Mouse (Mus musculus) MEL (cell line): ENCODE measurements at regions not wholly inside any gene's neighbourhood (a gene's known extent, or its start where the extent isn't known, plus 50 kb on each side); places are given as distances from the start of the nearest gene placed in this dataset.

Source experiments
- DNase-seq: peaks from one replicate; pipeline ENCODE4 v3.0.0; 2011; ENCODE audit warnings: low read depth, low spot score
- H3K27ac ChIP-seq: 2 replicates; pipeline ENCODE4 v1.5.1; 2012; ENCODE audit warnings: low read depth, mild to moderate bottlenecking, control low read depth, low read length, moderate library complexity; ENCODE audit not compliant: control insufficient read depth
- H3K27me3 ChIP-seq, 2 experiments: fragments of 150-350 bp in 1 of 2; sonication (generic) in 1 of 2; 2 replicates each; pipeline ENCODE4 v1.6.1; 2012; ENCODE audit warnings: low read length in 2 of 2, mild to moderate bottlenecking in 2 of 2, improper control_type of control experiment in 1 of 2, moderate library complexity in 1 of 2; ENCODE audit not compliant: insufficient read depth in 2 of 2, control insufficient read depth in 1 of 2
- H3K36me3 ChIP-seq, 2 experiments: 2 replicates each; pipeline ENCODE4 v1.6.1; 2012 to 2014; ENCODE audit warnings: low read length in 2 of 2, improper control_type of control experiment in 1 of 2, inconsistent platforms in 1 of 2, mild to moderate bottlenecking in 1 of 2; ENCODE audit not compliant: insufficient read depth in 2 of 2, control insufficient read depth in 1 of 2
- H3K4me1 ChIP-seq, 2 experiments: fragments of 150-350 bp in 1 of 2; sonication (generic) in 1 of 2; 2 replicates each; pipeline ENCODE4 v1.6.1; 2012; ENCODE audit warnings: low read length in 2 of 2, improper control_type of control experiment in 1 of 2, mild to moderate bottlenecking in 1 of 2; ENCODE audit not compliant: insufficient read depth in 2 of 2, control insufficient read depth in 1 of 2
- H3K4me3 ChIP-seq, 2 experiments: fragments of 150-350 bp in 1 of 2; sonication (generic) in 1 of 2; 2 replicates each; pipeline ENCODE4 v1.5.1; 2012; ENCODE audit warnings: low read depth in 2 of 2, low read length in 2 of 2, mild to moderate bottlenecking in 2 of 2, moderate library complexity in 2 of 2, control low read depth in 1 of 2, improper control_type of control experiment in 1 of 2; ENCODE audit not compliant: control insufficient read depth in 1 of 2, insufficient read depth in 1 of 2
- H3K79me2 ChIP-seq: 2 replicates; pipeline ENCODE4 v1.6.1; 2012; ENCODE audit warnings: mild to moderate bottlenecking, low read length, moderate library complexity; ENCODE audit not compliant: control insufficient read depth, poor library complexity, insufficient read depth
- H3K9ac ChIP-seq: 2 replicates; pipeline ENCODE4 v1.6.1; 2012; ENCODE audit warnings: low read depth, mild to moderate bottlenecking, control low read depth, low read length, moderate library complexity; ENCODE audit not compliant: control insufficient read depth, poor library complexity, severe bottlenecking
- H3K9me3 ChIP-seq: fragments of 150-350 bp; sonication (generic); replicated peaks from 2 replicates; pipeline ENCODE4 v1.6.1; 2012; ENCODE audit warnings: mild to moderate bottlenecking, low read length, improper control_type of control experiment, moderate library complexity; ENCODE audit not compliant: insufficient read depth
- BHLHE40 ChIP-seq: IDR thresholded peaks from 2 replicates; pipeline ENCODE4 v1.6.1; 2012; ENCODE audit warnings: low read depth, mild to moderate bottlenecking, inconsistent platforms, low read length, improper control_type of control experiment, borderline replicate concordance
- CTCF ChIP-seq, 3 experiments: IDR thresholded peaks in 2 of 3; conservative IDR thresholded peaks in 1 of 3; 2 replicates each; pipeline ENCODE4 v1.5.1; 2011 to 2012; ENCODE audit warnings: low read length in 3 of 3, low read depth in 2 of 3, mild to moderate bottlenecking in 2 of 3, improper control_type of control experiment in 1 of 3, inconsistent platforms in 1 of 3, mixed read lengths in 1 of 3, moderate library complexity in 1 of 3; ENCODE audit not compliant: control insufficient read depth in 1 of 3, insufficient read depth in 1 of 3, poor library complexity in 1 of 3, severe bottlenecking in 1 of 3
- E2F4 ChIP-seq: IDR thresholded peaks from 2 replicates; pipeline ENCODE4 v1.6.1; 2011; ENCODE audit warnings: low read depth, low read length, improper control_type of control experiment, borderline replicate concordance
- ELF1 ChIP-seq: IDR thresholded peaks from 2 replicates; pipeline ENCODE4 v1.6.1; 2014; ENCODE audit warnings: low read depth, mild to moderate bottlenecking, inconsistent platforms, low read length, improper control_type of control experiment, moderate library complexity
- EP300 ChIP-seq, 2 experiments: IDR thresholded peaks; 2 replicates each; pipeline ENCODE4 v1.6.1; 2011; ENCODE audit warnings: improper control_type of control experiment in 2 of 2, low read length in 2 of 2, low read depth in 1 of 2, mild to moderate bottlenecking in 1 of 2
- GABPA ChIP-seq: IDR thresholded peaks from 2 replicates; pipeline ENCODE4 v1.6.1; 2012; ENCODE audit warnings: low read depth, mild to moderate bottlenecking, inconsistent platforms, low read length, improper control_type of control experiment, moderate library complexity
- GATA1 ChIP-seq: IDR thresholded peaks from 2 replicates; pipeline ENCODE4 v1.6.1; 2011; ENCODE audit warnings: low read depth, low read length, improper control_type of control experiment
- HCFC1 ChIP-seq: IDR thresholded peaks from 2 replicates; pipeline ENCODE4 v1.6.1; 2012; ENCODE audit warnings: low read depth, mild to moderate bottlenecking, inconsistent platforms, low read length, improper control_type of control experiment, moderate library complexity
- JUND ChIP-seq: IDR thresholded peaks from 2 replicates; pipeline ENCODE4 v1.6.1; 2011; ENCODE audit warnings: low read depth, mild to moderate bottlenecking, improper control_type of control experiment, low read length
- KAT2A ChIP-seq: conservative IDR thresholded peaks from 2 replicates; pipeline ENCODE4 v1.6.1; 2012; ENCODE audit warnings: low read depth, low read length, improper control_type of control experiment, inconsistent platforms
- MEF2A ChIP-seq: IDR thresholded peaks from 2 replicates; pipeline ENCODE4 v1.6.1; 2014; ENCODE audit warnings: low read depth, mild to moderate bottlenecking, inconsistent platforms, low read length, improper control_type of control experiment; ENCODE audit not compliant: poor library complexity, insufficient replicate concordance, severe bottlenecking; ENCODE audit errors: extremely low read depth
- MXI1 ChIP-seq: IDR thresholded peaks from 2 replicates; pipeline ENCODE4 v1.6.1; 2011; ENCODE audit warnings: mild to moderate bottlenecking, low read depth, low read length, improper control_type of control experiment
- MYC ChIP-seq: IDR thresholded peaks from 2 replicates; pipeline ENCODE4 v1.6.1; 2011; ENCODE audit warnings: low read depth, mild to moderate bottlenecking, low read length, improper control_type of control experiment, moderate library complexity
- NRF1 ChIP-seq: IDR thresholded peaks from 2 replicates; pipeline ENCODE4 v1.6.1; 2014; ENCODE audit warnings: low read depth, mild to moderate bottlenecking, inconsistent platforms, low read length, improper control_type of control experiment, moderate library complexity; ENCODE audit not compliant: poor library complexity, insufficient read depth, severe bottlenecking
- POLR2A ChIP-seq, 2 experiments: IDR thresholded peaks; 2 replicates each; pipeline ENCODE4 v1.6.1; 2011 to 2012; ENCODE audit warnings: low read length in 2 of 2, mild to moderate bottlenecking in 2 of 2, control low read depth in 1 of 2, improper control_type of control experiment in 1 of 2, low read depth in 1 of 2, moderate library complexity in 1 of 2; ENCODE audit not compliant: control insufficient read depth in 1 of 2, insufficient read depth in 1 of 2, poor library complexity in 1 of 2
- TAL1 ChIP-seq: IDR thresholded peaks from 2 replicates; pipeline ENCODE4 v1.6.1; 2012; ENCODE audit warnings: mild to moderate bottlenecking, inconsistent platforms, low read length, moderate library complexity, mixed read lengths
- TCF12 ChIP-seq: IDR thresholded peaks from 2 replicates; pipeline ENCODE4 v1.6.1; 2014; ENCODE audit warnings: low read depth, mild to moderate bottlenecking, inconsistent platforms, low read length, improper control_type of control experiment, moderate library complexity
- USF1 ChIP-seq: IDR thresholded peaks from 2 replicates; pipeline ENCODE4 v1.6.1; 2014; ENCODE audit warnings: low read depth, mild to moderate bottlenecking, inconsistent platforms, low read length, improper control_type of control experiment, moderate library complexity
- USF2 ChIP-seq, 2 experiments: IDR thresholded peaks; 2 replicates each; pipeline ENCODE4 v1.6.1; 2011 to 2012; ENCODE audit warnings: improper control_type of control experiment in 2 of 2, low read length in 2 of 2, borderline replicate concordance in 1 of 2, inconsistent platforms in 1 of 2, low read depth in 1 of 2, mild to moderate bottlenecking in 1 of 2; ENCODE audit not compliant: insufficient read depth in 1 of 2
- ZC3H11A ChIP-seq: IDR thresholded peaks from 2 replicates; pipeline ENCODE4 v1.6.1; 2012; ENCODE audit warnings: low read depth, mild to moderate bottlenecking, inconsistent platforms, low read length, improper control_type of control experiment
- ZKSCAN1 ChIP-seq: IDR thresholded peaks from 2 replicates; pipeline ENCODE4 v1.6.1; 2012; ENCODE audit warnings: low read depth, mild to moderate bottlenecking, inconsistent platforms, low read length, improper control_type of control experiment, moderate library complexity

- Histone ChIP-seq H3K9ac (no peak overlapping the region), H3K4me3 (no peak overlapping the region), H3K9me3 (no peaks in the 10 kb centered on the region), H3K79me2 (no peaks in the 10 kb centered on the region), H3K4me1 (no peaks in the 10 kb centered on the region), H3K27ac (no peak overlapping the region), H3K27me3 (no peaks in the 10 kb centered on the region; a peak in 1 of 4 replicates), H3K36me3 (no peaks in the 10 kb centered on the region)
- no peak for DNase-seq
- TF ChIP-seq MYC (no peak), ZKSCAN1 (no peak)
Observed at GRCm38 (mm10) chr6:143536525-143537293, 369.7 kb downstream of the Etnk1 start.

GRCm38 (mm10) chr6:143547406-143547903 lies 380.4 kb downstream of the Etnk1 start:
- no peak for DNase-seq
- H3K27me3 ChIP-seq = no peaks in the 10 kb centered on the region
- H3K79me2 ChIP-seq = no peaks in the 10 kb centered on the region
- H3K36me3 ChIP-seq = no peaks in the 10 kb centered on the region
- H3K9me3 ChIP-seq = no peaks in the 10 kb centered on the region
- no peak for TF ChIP-seq ZC3H11A
- no peak for TF ChIP-seq MYC
- no peak for TF ChIP-seq GABPA
- TF ChIP-seq TAL1 = no peak
- no peak for TF ChIP-seq USF1
- no peak for TF ChIP-seq GATA1
- TF ChIP-seq ELF1 = no peak
- TF ChIP-seq MXI1 = no peak
- TF ChIP-seq EP300 (IDR thresholded peaks at IDR 0.05; ENCODE audit: low read depth in 1 of 2, low read length in 2 of 2) = no peak
- no peak for TF ChIP-seq JUND
- TF ChIP-seq MEF2A = no peak
- no peak for TF ChIP-seq HCFC1
- TF ChIP-seq BHLHE40 = no peak
- TF ChIP-seq NRF1 = no peak
- no peak for TF ChIP-seq POLR2A (IDR thresholded peaks at IDR 0.05; ENCODE audit: control insufficient read depth in 1 of 2, insufficient read depth in 1 of 2, low read depth in 1 of 2, low read length in 2 of 2, poor library complexity in 1 of 2)
- TF ChIP-seq USF2 (IDR thresholded peaks at IDR 0.05; ENCODE audit: borderline replicate concordance in 1 of 2, insufficient read depth in 1 of 2, low read depth in 1 of 2, low read length in 2 of 2) = no peak
- TF ChIP-seq CTCF (IDR thresholded peaks at IDR 0.05 in 2 of 3, conservative IDR thresholded peaks at IDR 0.05 in 1 of 3; ENCODE audit: control insufficient read depth in 1 of 3, insufficient read depth in 1 of 3, low read depth in 2 of 3, low read length in 3 of 3, poor library complexity in 1 of 3, severe bottlenecking in 1 of 3) = no peak
- TF ChIP-seq KAT2A = no peak
- no peak for TF ChIP-seq TCF12
- TF ChIP-seq E2F4 = no peak
- H3K27ac ChIP-seq = no peak overlapping the region
- H3K4me1 ChIP-seq = no peaks in the 10 kb centered on the region
- no peak overlapping the region for H3K9ac ChIP-seq
- H3K4me3 ChIP-seq = no peak overlapping the region
